Mouse (Mus musculus): ENCODE results near the gene Pde8b. TPM values are rescaled to one million over a fixed set of nuclear protein-coding genes. Genes with fewer than 3 reads are reported as not detected.

Gene Pde8b
- polyA plus RNA-seq, 1 experiment from 2014 or later = 7.3 TPM

DNA sequence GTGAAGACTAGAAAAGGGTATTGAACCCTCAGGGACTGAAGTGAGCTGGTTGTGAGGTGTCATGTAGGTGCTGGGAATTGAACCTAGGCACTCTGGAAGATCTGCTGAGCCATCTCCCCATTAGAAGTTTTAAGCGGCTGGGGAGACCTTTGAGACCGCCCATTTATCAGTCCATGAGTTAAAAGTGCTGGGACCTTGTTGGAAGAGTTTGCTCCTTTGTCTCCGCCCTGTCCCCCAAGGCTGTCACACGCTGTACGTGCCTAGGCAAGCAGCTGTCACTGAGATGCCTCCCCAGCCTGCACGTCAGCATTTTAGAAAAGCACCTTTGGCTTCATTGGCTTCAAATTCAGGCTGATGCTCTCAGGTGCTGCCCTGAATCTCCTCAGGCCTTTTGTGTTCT is 229.9 kb downstream of the Pde8b start:
- Histone ChIP-seq H3K4me2 (ENCODE audit: low read length) (no peak overlapping the region), H3K27ac (replicated peaks; ENCODE audit: low read depth, low read length) (no peak overlapping the region), H3K4me1 (ENCODE audit: control insufficient read depth, insufficient read depth, low read length) (peaks cover 6% of the 10 kb centered on the region; the same call in 1 of the 2 replicates), H3K36me3 (ENCODE audit: control insufficient read depth, insufficient read depth, low read length) (peaks cover 9% of the 10 kb centered on the region; the same call in 1 of the 2 replicates), H3K9ac (replicated peaks; ENCODE audit: low read length) (no peak overlapping the region), H3K4me3 (replicated peaks; ENCODE audit: low read depth, low read length) (no peak overlapping the region), H3K27me3 (ENCODE audit: control insufficient read depth, insufficient read depth, low read length) (no peaks in the 10 kb centered on the region), H3K9me3 (ENCODE audit: control insufficient read depth, low read length) (no peaks in the 10 kb centered on the region)
- WGBS = 85% methylated on average over 6 of the region's 6 CpGs
- DNase-seq = no peak
- no peak for ATAC-seq (ENCODE audit: low FRiP score, low TSS enrichment)

DNA sequence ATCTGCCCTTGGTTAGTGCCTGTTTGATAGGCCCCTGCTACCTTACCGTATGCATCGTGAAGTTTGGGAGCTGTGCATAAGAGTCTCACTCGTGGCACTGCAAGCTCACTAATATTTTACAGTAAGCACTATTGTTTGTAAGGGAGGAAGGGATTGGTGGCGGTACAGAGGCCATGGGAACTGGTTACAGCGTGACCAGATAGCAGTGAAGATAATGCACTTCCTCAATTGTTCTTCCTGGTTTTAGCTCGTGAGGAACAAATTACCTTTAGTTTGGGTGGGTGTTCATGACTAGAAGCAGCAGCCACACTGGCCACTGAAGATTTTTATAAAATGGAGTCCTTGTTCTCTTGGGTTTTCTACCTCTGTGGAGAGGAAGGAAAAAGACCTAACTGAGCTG is 230.8 kb downstream of the Pde8b start:
- H3K4me1 ChIP-seq (ENCODE audit: control insufficient read depth, insufficient read depth, low read length) = peaks cover 6% of the 10 kb centered on the region; the same call in 1 of the 2 replicates
- no peaks in the 10 kb centered on the region for H3K27me3 ChIP-seq (ENCODE audit: control insufficient read depth, insufficient read depth, low read length)
- ATAC-seq (ENCODE audit: low FRiP score, low TSS enrichment) (no peak), DNase-seq (no peak)
- 89% methylated on average over 6 of the region's 6 CpGs for WGBS
- H3K4me2 ChIP-seq (ENCODE audit: low read length) = no peak overlapping the region
- H3K9ac ChIP-seq (replicated peaks; ENCODE audit: low read length) = no peak overlapping the region
- no peak overlapping the region for H3K27ac ChIP-seq (replicated peaks; ENCODE audit: low read depth, low read length)
- no peaks in the 10 kb centered on the region for H3K9me3 ChIP-seq (ENCODE audit: control insufficient read depth, low read length)
- H3K4me3 ChIP-seq (replicated peaks; ENCODE audit: low read depth, low read length) = no peak overlapping the region
- peaks cover 9% of the 10 kb centered on the region; the same call in 1 of the 2 replicates for H3K36me3 ChIP-seq (ENCODE audit: control insufficient read depth, insufficient read depth, low read length)

DNA sequence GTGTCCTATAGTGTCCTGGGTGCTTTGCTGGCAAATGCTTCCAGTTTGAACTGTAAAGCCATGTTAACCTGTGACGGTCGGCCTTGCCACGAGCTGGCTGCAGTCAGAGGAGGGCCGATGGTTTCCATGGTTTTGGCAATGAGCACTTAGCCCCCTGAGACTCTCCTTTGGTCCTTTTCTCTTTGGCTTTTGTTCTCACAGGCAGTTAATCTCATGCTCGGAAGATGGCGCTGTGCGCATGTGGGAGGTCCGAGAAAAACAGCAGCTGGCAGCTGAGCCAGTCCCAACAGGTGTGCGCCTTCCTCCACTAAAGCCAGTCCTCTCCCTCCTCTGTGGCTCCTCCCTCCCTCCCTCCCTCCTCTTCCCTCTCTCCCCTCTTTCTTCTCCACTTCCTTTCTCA is 232.2 kb downstream of the Pde8b start:
- no peak overlapping the region for H3K4me3 ChIP-seq (replicated peaks; ENCODE audit: low read depth, low read length)
- H3K27me3 ChIP-seq (ENCODE audit: control insufficient read depth, insufficient read depth, low read length) = no peaks in the 10 kb centered on the region
- peaks cover 6% of the 10 kb centered on the region; the same call in 1 of the 2 replicates for H3K4me1 ChIP-seq (ENCODE audit: control insufficient read depth, insufficient read depth, low read length)
- WGBS = 3% methylated on average over 9 of the region's 9 CpGs
- 0 out of 2 replicates have a peak overlapping the region, but pooled peaks have one; percentile 42 for H3K27ac ChIP-seq (replicated peaks; ENCODE audit: low read depth, low read length)
- peak overlapping the region; percentile 36; the same call in 1 of the 2 replicates for H3K9ac ChIP-seq (replicated peaks; ENCODE audit: low read length)
- H3K4me2 ChIP-seq (ENCODE audit: low read length) = peak overlapping the region; percentile 30
- H3K36me3 ChIP-seq (ENCODE audit: control insufficient read depth, insufficient read depth, low read length) = peaks cover 9% of the 10 kb centered on the region; the same call in 1 of the 2 replicates
- DNase-seq (peak; percentile 95), ATAC-seq (ENCODE audit: low FRiP score, low TSS enrichment) (peak; percentile 85)
- no peaks in the 10 kb centered on the region for H3K9me3 ChIP-seq (ENCODE audit: control insufficient read depth, low read length)

DNA sequence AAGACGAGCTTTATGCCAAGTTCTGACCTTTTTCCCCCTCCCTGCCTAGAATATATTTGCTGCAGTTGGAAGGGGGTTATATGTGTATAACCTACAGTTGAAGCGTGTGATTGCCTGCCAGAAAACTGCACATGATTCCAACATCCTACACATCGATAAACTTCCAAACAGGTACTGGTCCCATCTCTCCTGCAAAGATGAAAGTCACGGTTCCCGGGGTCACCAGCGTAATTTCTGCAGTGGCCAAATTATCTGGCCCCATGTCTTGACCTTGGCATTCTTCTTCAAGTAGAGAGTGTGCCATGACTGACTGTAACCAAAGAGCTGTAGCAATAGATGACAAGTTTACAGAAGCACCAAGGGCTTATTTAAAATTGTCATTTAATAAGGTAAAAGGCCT is 232.9 kb downstream of the Pde8b start:
- Histone ChIP-seq H3K4me1 (ENCODE audit: control insufficient read depth, insufficient read depth, low read length) (peaks cover 6% of the 10 kb centered on the region; the same call in 1 of the 2 replicates), H3K27me3 (ENCODE audit: control insufficient read depth, insufficient read depth, low read length) (no peaks in the 10 kb centered on the region), H3K4me3 (replicated peaks; ENCODE audit: low read depth, low read length) (no peak overlapping the region), H3K4me2 (ENCODE audit: low read length) (no peak overlapping the region), H3K9me3 (ENCODE audit: control insufficient read depth, low read length) (no peaks in the 10 kb centered on the region), H3K9ac (replicated peaks; ENCODE audit: low read length) (no peak overlapping the region), H3K27ac (replicated peaks; ENCODE audit: low read depth, low read length) (no peak overlapping the region), H3K36me3 (ENCODE audit: control insufficient read depth, insufficient read depth, low read length) (peaks cover 10% of the 10 kb centered on the region; the same call in 1 of the 2 replicates)
- DNase-seq (no peak), ATAC-seq (ENCODE audit: low FRiP score, low TSS enrichment) (no peak)
- 90% methylated on average over 6 of the region's 6 CpGs for WGBS

DNA sequence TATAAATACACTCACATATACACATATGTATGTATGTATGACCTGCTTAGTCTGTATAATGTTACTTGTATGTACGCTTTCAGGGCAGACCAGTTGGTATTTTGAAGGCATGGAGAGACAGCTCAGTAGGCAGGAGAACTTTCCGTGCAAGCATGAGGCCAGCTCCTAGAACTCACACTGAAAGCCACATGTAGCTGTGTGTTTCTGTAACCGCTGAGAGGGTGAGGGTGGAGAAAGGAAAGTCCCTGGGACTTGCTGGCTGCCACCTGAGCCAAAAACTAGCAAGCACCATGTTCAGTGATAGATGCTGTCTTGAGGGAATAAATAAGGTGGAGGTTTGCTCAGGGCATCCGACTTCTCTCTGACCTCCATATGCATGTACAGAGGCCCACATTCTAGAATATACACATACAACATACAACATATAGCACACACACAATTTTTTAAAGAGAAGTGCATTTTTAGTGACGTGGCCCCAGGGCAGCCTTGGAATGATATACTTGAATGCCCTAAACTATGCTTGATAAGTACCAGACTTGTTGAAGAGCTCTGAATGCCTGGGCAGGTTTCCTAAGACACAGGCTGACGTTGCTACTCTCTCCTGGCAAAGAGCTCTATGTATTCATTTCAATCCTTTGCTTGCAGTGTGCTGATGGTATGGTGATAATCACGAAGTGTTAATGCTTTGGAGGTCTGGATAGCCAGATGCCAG is 238.4 kb downstream of the Pde8b start:
- no peak for DNase-seq
- no peak for ATAC-seq (ENCODE audit: low FRiP score, low TSS enrichment)
- 89% methylated on average over 7 of the region's 7 CpGs for WGBS
- no peak overlapping the region for H3K4me3 ChIP-seq (replicated peaks; ENCODE audit: low read depth, low read length)
- H3K4me1 ChIP-seq (ENCODE audit: control insufficient read depth, insufficient read depth, low read length) = no peaks in the 10 kb centered on the region
- H3K36me3 ChIP-seq (ENCODE audit: control insufficient read depth, insufficient read depth, low read length) = peaks cover 18% of the 10 kb centered on the region; the same call in 1 of the 2 replicates
- H3K27ac ChIP-seq (replicated peaks; ENCODE audit: low read depth, low read length) = no peak overlapping the region
- no peaks in the 10 kb centered on the region for H3K9me3 ChIP-seq (ENCODE audit: control insufficient read depth, low read length)
- no peak overlapping the region for H3K4me2 ChIP-seq (ENCODE audit: low read length)
- no peaks in the 10 kb centered on the region for H3K27me3 ChIP-seq (ENCODE audit: control insufficient read depth, insufficient read depth, low read length)
- H3K9ac ChIP-seq (replicated peaks; ENCODE audit: low read length) = no peak overlapping the region

DNA sequence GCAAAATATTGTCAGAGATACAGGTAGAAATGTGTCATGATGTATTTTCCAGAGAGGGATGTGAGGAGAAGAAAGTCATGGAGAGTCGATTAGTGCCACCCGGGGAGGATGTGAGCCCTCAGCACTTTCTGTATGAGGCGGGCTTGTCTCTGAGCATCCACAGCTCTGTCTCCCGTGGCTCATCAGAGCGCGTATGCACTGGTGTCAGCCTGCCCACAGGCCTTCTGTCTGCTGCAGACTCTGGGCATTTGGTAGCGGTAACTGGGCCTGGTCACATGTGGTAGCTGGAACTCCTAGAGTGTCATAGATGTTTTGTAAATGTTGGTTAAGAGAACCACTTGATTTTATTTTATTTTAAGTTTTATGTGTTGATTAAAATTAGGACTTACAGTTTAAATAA is 240.9 kb downstream of the Pde8b start:
- 76% methylated on average over 7 of the region's 7 CpGs for WGBS
- DNase-seq (no peak), ATAC-seq (ENCODE audit: low FRiP score, low TSS enrichment) (no peak)
- Histone ChIP-seq H3K4me3 (replicated peaks; ENCODE audit: low read depth, low read length) (no peak overlapping the region), H3K9me3 (ENCODE audit: control insufficient read depth, low read length) (no peaks in the 10 kb centered on the region), H3K27me3 (ENCODE audit: control insufficient read depth, insufficient read depth, low read length) (no peaks in the 10 kb centered on the region), H3K36me3 (ENCODE audit: control insufficient read depth, insufficient read depth, low read length) (peaks cover 18% of the 10 kb centered on the region; the same call in 1 of the 2 replicates), H3K4me1 (ENCODE audit: control insufficient read depth, insufficient read depth, low read length) (no peaks in the 10 kb centered on the region), H3K27ac (replicated peaks; ENCODE audit: low read depth, low read length) (no peak overlapping the region), H3K9ac (replicated peaks; ENCODE audit: low read length) (no peak overlapping the region), H3K4me2 (ENCODE audit: low read length) (no peak overlapping the region)

DNA sequence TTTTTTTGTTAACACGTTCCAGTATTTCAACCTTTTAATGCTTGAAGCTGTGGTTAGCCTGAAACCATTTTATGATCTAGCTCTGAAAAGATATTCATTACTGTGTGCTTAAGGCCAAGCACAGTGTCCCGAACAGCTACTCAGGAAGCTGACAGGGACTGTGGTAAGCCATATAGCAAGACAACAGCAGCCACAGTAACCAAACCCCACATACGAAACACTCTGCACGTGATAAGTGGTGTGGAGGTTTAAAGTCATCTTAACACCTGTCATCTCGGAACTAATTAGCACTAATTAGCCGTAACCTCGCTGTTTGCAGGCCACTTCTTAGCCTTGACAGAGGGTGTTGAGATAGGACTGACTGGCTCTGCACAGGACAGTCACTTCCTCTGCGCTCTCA is 242.9 kb downstream of the Pde8b start:
- H3K27ac ChIP-seq (replicated peaks; ENCODE audit: low read depth, low read length) = no peak overlapping the region
- ATAC-seq (ENCODE audit: low FRiP score, low TSS enrichment) (no peak), DNase-seq (no peak)
- 85% methylated on average over 8 of the region's 8 CpGs for WGBS
- no peak overlapping the region for H3K4me3 ChIP-seq (replicated peaks; ENCODE audit: low read depth, low read length)
- H3K36me3 ChIP-seq (ENCODE audit: control insufficient read depth, insufficient read depth, low read length) = peaks cover 18% of the 10 kb centered on the region; the same call in 1 of the 2 replicates
- no peak overlapping the region for H3K4me2 ChIP-seq (ENCODE audit: low read length)
- no peaks in the 10 kb centered on the region for H3K9me3 ChIP-seq (ENCODE audit: control insufficient read depth, low read length)
- H3K4me1 ChIP-seq (ENCODE audit: control insufficient read depth, insufficient read depth, low read length) = no peaks in the 10 kb centered on the region
- H3K9ac ChIP-seq (replicated peaks; ENCODE audit: low read length) = no peak overlapping the region
- no peaks in the 10 kb centered on the region for H3K27me3 ChIP-seq (ENCODE audit: control insufficient read depth, insufficient read depth, low read length)

DNA sequence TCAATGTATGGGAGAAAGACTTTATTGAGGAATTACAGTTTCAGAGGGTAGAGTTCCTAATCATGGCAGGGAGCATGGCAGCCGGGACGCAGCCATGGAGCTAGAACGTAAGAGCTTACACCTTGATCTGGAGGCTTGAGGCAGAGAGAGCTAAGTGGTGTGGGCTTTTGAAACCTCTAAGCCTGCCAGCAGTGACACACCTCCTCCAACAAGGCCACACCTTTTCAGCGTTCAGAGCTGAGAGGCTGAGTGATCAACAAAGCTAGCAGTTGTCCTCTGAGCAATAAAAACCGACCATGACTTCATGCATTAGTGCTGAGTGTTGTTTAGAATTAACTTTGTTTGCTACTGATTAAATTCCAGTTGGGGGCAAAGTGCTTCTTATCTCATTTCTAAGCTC is 259.6 kb downstream of the Pde8b start:
- Histone ChIP-seq H3K4me1 (ENCODE audit: control insufficient read depth, insufficient read depth, low read length) (no peaks in the 10 kb centered on the region), H3K9me3 (ENCODE audit: control insufficient read depth, low read length) (no peaks in the 10 kb centered on the region), H3K27ac (replicated peaks; ENCODE audit: low read depth, low read length) (no peak overlapping the region), H3K27me3 (ENCODE audit: control insufficient read depth, insufficient read depth, low read length) (no peaks in the 10 kb centered on the region), H3K36me3 (ENCODE audit: control insufficient read depth, insufficient read depth, low read length) (no peaks in the 10 kb centered on the region), H3K4me2 (ENCODE audit: low read length) (no peak overlapping the region), H3K4me3 (replicated peaks; ENCODE audit: low read depth, low read length) (no peak overlapping the region), H3K9ac (replicated peaks; ENCODE audit: low read length) (no peak overlapping the region)
- DNase-seq (no peak), ATAC-seq (ENCODE audit: low FRiP score, low TSS enrichment) (no peak)
- WGBS = 77% methylated on average over 5 of the region's 5 CpGs

DNA sequence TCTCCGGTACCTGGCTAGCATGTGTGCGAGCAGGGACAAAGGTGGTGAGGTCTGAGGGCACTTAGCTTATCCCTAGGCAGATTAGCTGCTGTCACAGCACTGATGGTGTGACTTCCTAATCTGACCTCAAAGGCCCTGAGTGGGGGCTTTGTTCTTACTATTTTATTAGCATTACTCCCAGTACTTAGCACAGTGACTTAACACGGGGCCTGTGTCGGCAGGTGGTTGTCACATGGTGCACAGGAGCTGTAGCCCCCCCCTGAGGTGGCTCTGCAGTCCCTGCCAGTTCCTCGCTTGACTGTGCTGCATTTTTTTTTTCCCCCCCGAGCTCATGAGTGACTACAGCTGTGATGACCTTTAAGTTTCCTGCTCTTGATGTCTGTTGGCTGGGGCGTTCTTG is 271.1 kb downstream of the Pde8b start:
- DNase-seq (no peak), ATAC-seq (ENCODE audit: low FRiP score, low TSS enrichment) (no peak)
- Histone ChIP-seq H3K9ac (replicated peaks; ENCODE audit: low read length) (no peak overlapping the region), H3K9me3 (ENCODE audit: control insufficient read depth, low read length) (no peaks in the 10 kb centered on the region), H3K27ac (replicated peaks; ENCODE audit: low read depth, low read length) (no peak overlapping the region), H3K36me3 (ENCODE audit: control insufficient read depth, insufficient read depth, low read length) (peaks cover 15% of the 10 kb centered on the region; the same call in 1 of the 2 replicates), H3K27me3 (ENCODE audit: control insufficient read depth, insufficient read depth, low read length) (no peaks in the 10 kb centered on the region), H3K4me2 (ENCODE audit: low read length) (no peak overlapping the region), H3K4me3 (replicated peaks; ENCODE audit: low read depth, low read length) (no peak overlapping the region), H3K4me1 (ENCODE audit: control insufficient read depth, insufficient read depth, low read length) (peaks cover 10% of the 10 kb centered on the region)
- 27% methylated on average over 7 of the region's 7 CpGs for WGBS

All from midbrain, embryonic 14.5 days (tissue).